Mouse (Mus musculus): ENCODE data around the gene Plk4.

DNA sequence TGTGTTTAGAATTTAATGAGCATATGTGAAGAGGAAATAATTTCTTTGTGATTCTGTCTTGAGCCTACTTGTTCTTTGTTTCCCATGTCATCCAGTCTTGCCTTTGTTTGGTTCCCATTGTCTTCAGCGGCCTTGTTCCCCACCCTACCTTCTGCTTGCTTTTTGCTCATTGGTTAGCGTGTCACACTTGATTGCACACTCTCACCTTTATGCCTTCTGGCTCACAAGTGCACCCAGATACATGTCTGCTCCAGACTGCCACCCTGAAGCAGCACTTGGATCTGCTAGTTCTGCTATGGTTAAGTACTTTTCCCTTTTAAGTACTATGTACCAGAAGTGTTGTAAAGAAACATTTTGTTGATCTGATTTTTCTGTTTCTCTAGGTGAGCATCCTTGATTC lies 10.1 kb downstream of the Plk4 start:
- TF ChIP-seq POLR2A (IDR thresholded peaks at IDR 0.05; ENCODE audit: insufficient read length, low read depth) (no peak), REST (IDR thresholded peaks at IDR 0.05; ENCODE audit: insufficient read depth, insufficient read length) (no peak), E2F4 (IDR thresholded peaks at IDR 0.05; ENCODE audit: insufficient read depth) (no peak), CEBPB (IDR thresholded peaks at IDR 0.05; ENCODE audit: insufficient read depth, poor library complexity, severe bottlenecking) (no peak), POLR2AphosphoS2 (IDR thresholded peaks at IDR 0.05; ENCODE audit: insufficient read length, low read depth) (no peak), USF1 (IDR thresholded peaks at IDR 0.05; ENCODE audit: low read depth) (no peak), MYOG (IDR thresholded peaks at IDR 0.05; ENCODE audit: control insufficient read depth in 1 of 3, insufficient read depth in 1 of 3, insufficient read length in 2 of 3, low read depth in 2 of 3) (no peak), MAX (IDR thresholded peaks at IDR 0.05; ENCODE audit: low read depth) (no peak), TCF12 (IDR thresholded peaks at IDR 0.05; ENCODE audit: insufficient read depth, poor library complexity, severe bottlenecking) (no peak), MYOD1 (IDR thresholded peaks at IDR 0.05; ENCODE audit: control insufficient read depth in 1 of 3, insufficient read length in 2 of 3, low read depth in 2 of 3) (no peak)
